Mouse (Mus musculus): Measurements from ENCODE around the gene Kazald1.

GRCm38 (mm10) chr19:45065226-45065625, 9.8 kb upstream of the Kazald1 start:
- no peak for TF ChIP-seq CTCF (IDR thresholded peaks at IDR 0.05; ENCODE audit: borderline replicate concordance, extremely low read depth, insufficient read depth, insufficient read length)
- TF ChIP-seq POLR2A (IDR thresholded peaks at IDR 0.05; ENCODE audit: borderline replicate concordance, extremely low read depth, insufficient read depth, insufficient read length, poor library complexity, severe bottlenecking) = no peak

Data from brain, embryonic 14.5 days (tissue).